Mouse (Mus musculus): ENCODE measurements at regions not wholly inside any gene's neighbourhood (a gene's known extent, or its start where the extent isn't known, plus 50 kb on each side); places are given as distances from the start of the nearest gene placed in this dataset.

GRCm38 (mm10) chr1:153962161-153962720, 62.2 kb upstream of the Teddm2 start:
- ATAC-seq (ENCODE audit: insufficient number of reproducible peaks, low FRiP score, low TSS enrichment, low read depth) = no peak
- no peaks in the 10 kb centered on the region for H3K9me3 ChIP-seq (replicated peaks)
- H3K9ac ChIP-seq = no peak overlapping the region
- H3K36me3 ChIP-seq = no peaks in the 10 kb centered on the region
- H3K27me3 ChIP-seq = no peaks in the 10 kb centered on the region
- no peak overlapping the region for H3K27ac ChIP-seq (replicated peaks)
- no peak overlapping the region for H3K4me2 ChIP-seq (replicated peaks)
- 56% methylated on average over 8 of the region's 8 CpGs for WGBS
- no peak overlapping the region for H3K4me3 ChIP-seq (replicated peaks)
- H3K4me1 ChIP-seq = 0 out of 2 replicates have a peak, but pooled peaks cover 4% of the 10 kb centered on the region

- 47% methylated on average over 9 of the region's 9 CpGs for WGBS
- ATAC-seq (ENCODE audit: insufficient number of reproducible peaks, low FRiP score, low TSS enrichment, low read depth) = no peak
- no peak overlapping the region for H3K9ac ChIP-seq
- H3K4me2 ChIP-seq (replicated peaks) = no peak overlapping the region
- no peak overlapping the region for H3K27ac ChIP-seq (replicated peaks)
- H3K4me3 ChIP-seq (replicated peaks) = no peak overlapping the region
- H3K36me3 ChIP-seq = no peaks in the 10 kb centered on the region
- H3K4me1 ChIP-seq = 0 out of 2 replicates have a peak, but pooled peaks cover 4% of the 10 kb centered on the region
- no peaks in the 10 kb centered on the region for H3K27me3 ChIP-seq
- H3K9me3 ChIP-seq (replicated peaks) = no peaks in the 10 kb centered on the region
Observed at GRCm38 (mm10) chr1:153963744-153964342, 63.8 kb upstream of the Teddm2 start.

GRCm38 (mm10) chr1:153969401-153969800, 69.4 kb upstream of the Teddm2 start:
- H3K9ac ChIP-seq = no peak overlapping the region
- no peak overlapping the region for H3K4me3 ChIP-seq (replicated peaks)
- H3K36me3 ChIP-seq = no peaks in the 10 kb centered on the region
- WGBS = 77% methylated on average over 4 of the region's 4 CpGs
- no peaks in the 10 kb centered on the region for H3K9me3 ChIP-seq (replicated peaks)
- H3K27me3 ChIP-seq = no peaks in the 10 kb centered on the region
- H3K4me1 ChIP-seq = no peaks in the 10 kb centered on the region
- H3K27ac ChIP-seq (replicated peaks) = no peak overlapping the region
- H3K4me2 ChIP-seq (replicated peaks) = no peak overlapping the region
- ATAC-seq (ENCODE audit: insufficient number of reproducible peaks, low FRiP score, low TSS enrichment, low read depth) = no peak

- Histone ChIP-seq H3K4me1 (no peaks in the 10 kb centered on the region), H3K27ac (replicated peaks) (no peak overlapping the region), H3K9me3 (replicated peaks) (no peaks in the 10 kb centered on the region), H3K27me3 (no peaks in the 10 kb centered on the region), H3K4me2 (replicated peaks) (no peak overlapping the region), H3K9ac (no peak overlapping the region), H3K36me3 (no peaks in the 10 kb centered on the region), H3K4me3 (replicated peaks) (no peak overlapping the region)
- ATAC-seq (ENCODE audit: insufficient number of reproducible peaks, low FRiP score, low TSS enrichment, low read depth) = no peak; the same call in 1 of the 2 replicates
- WGBS = 62% methylated on average over 1 of the region's 1 CpGs
Observed at GRCm38 (mm10) chr1:153974300-153974699, 74.3 kb upstream of the Teddm2 start.

- Histone ChIP-seq H3K27ac (replicated peaks) (no peak overlapping the region), H3K4me2 (replicated peaks) (no peak overlapping the region), H3K4me3 (replicated peaks) (no peak overlapping the region), H3K36me3 (no peaks in the 10 kb centered on the region), H3K4me1 (no peaks in the 10 kb centered on the region), H3K27me3 (no peaks in the 10 kb centered on the region), H3K9me3 (replicated peaks) (no peaks in the 10 kb centered on the region), H3K9ac (no peak overlapping the region)
- 53% methylated on average over 5 of the region's 5 CpGs for WGBS
- ATAC-seq (ENCODE audit: insufficient number of reproducible peaks, low FRiP score, low TSS enrichment, low read depth) = no peak
Observed at GRCm38 (mm10) chr1:153977963-153978726, 78.1 kb upstream of the Teddm2 start.

GRCm38 (mm10) chr1:153980886-153981285, 80.9 kb upstream of the Teddm2 start:
- Histone ChIP-seq H3K27ac (replicated peaks) (no peak overlapping the region), H3K36me3 (no peaks in the 10 kb centered on the region), H3K9ac (no peak overlapping the region), H3K27me3 (no peaks in the 10 kb centered on the region), H3K4me2 (replicated peaks) (no peak overlapping the region), H3K4me3 (replicated peaks) (no peak overlapping the region), H3K4me1 (no peaks in the 10 kb centered on the region), H3K9me3 (replicated peaks) (no peaks in the 10 kb centered on the region)
- no peak for ATAC-seq (ENCODE audit: insufficient number of reproducible peaks, low FRiP score, low TSS enrichment, low read depth)
- WGBS = 59% methylated on average over 6 of the region's 6 CpGs

GRCm38 (mm10) chr1:153985595-153985994, 85.6 kb upstream of the Teddm2 start:
- no peak for ATAC-seq (ENCODE audit: insufficient number of reproducible peaks, low FRiP score, low TSS enrichment, low read depth)
- 88% methylated on average over 5 of the region's 5 CpGs for WGBS
- no peak overlapping the region for H3K4me3 ChIP-seq (replicated peaks)
- H3K27me3 ChIP-seq = no peaks in the 10 kb centered on the region
- no peak overlapping the region for H3K9ac ChIP-seq
- H3K36me3 ChIP-seq = no peaks in the 10 kb centered on the region
- no peak overlapping the region for H3K4me2 ChIP-seq (replicated peaks)
- H3K27ac ChIP-seq (replicated peaks) = no peak overlapping the region
- H3K9me3 ChIP-seq (replicated peaks) = no peaks in the 10 kb centered on the region
- H3K4me1 ChIP-seq = no peaks in the 10 kb centered on the region

GRCm38 (mm10) chr1:153986632-153987031, 86.6 kb upstream of the Teddm2 start:
- ATAC-seq (ENCODE audit: insufficient number of reproducible peaks, low FRiP score, low TSS enrichment, low read depth) = no peak
- H3K4me1 ChIP-seq = no peaks in the 10 kb centered on the region
- no peak overlapping the region for H3K27ac ChIP-seq (replicated peaks)
- H3K9me3 ChIP-seq (replicated peaks) = no peaks in the 10 kb centered on the region
- H3K36me3 ChIP-seq = no peaks in the 10 kb centered on the region
- 51% methylated on average over 6 of the region's 6 CpGs for WGBS
- no peak overlapping the region for H3K9ac ChIP-seq
- no peak overlapping the region for H3K4me3 ChIP-seq (replicated peaks)
- no peak overlapping the region for H3K4me2 ChIP-seq (replicated peaks)
- H3K27me3 ChIP-seq = no peaks in the 10 kb centered on the region

GRCm38 (mm10) chr1:153988297-153988696, 88.3 kb upstream of the Teddm2 start:
- Histone ChIP-seq H3K4me1 (no peaks in the 10 kb centered on the region), H3K4me3 (replicated peaks) (no peak overlapping the region), H3K36me3 (no peaks in the 10 kb centered on the region), H3K27me3 (no peaks in the 10 kb centered on the region), H3K27ac (replicated peaks) (no peak overlapping the region), H3K9ac (no peak overlapping the region), H3K9me3 (replicated peaks) (no peaks in the 10 kb centered on the region), H3K4me2 (replicated peaks) (no peak overlapping the region)
- WGBS = 55% methylated on average over 2 of the region's 2 CpGs
- ATAC-seq (ENCODE audit: insufficient number of reproducible peaks, low FRiP score, low TSS enrichment, low read depth) = no peak

- Histone ChIP-seq H3K9ac (no peak overlapping the region), H3K4me3 (replicated peaks) (no peak overlapping the region), H3K4me2 (replicated peaks) (no peak overlapping the region), H3K4me1 (no peaks in the 10 kb centered on the region), H3K9me3 (replicated peaks) (no peaks in the 10 kb centered on the region), H3K27ac (replicated peaks) (no peak overlapping the region), H3K36me3 (no peaks in the 10 kb centered on the region), H3K27me3 (no peaks in the 10 kb centered on the region)
- no peak for ATAC-seq (ENCODE audit: insufficient number of reproducible peaks, low FRiP score, low TSS enrichment, low read depth)
- 74% methylated on average over 11 of the region's 11 CpGs for WGBS
Observed at GRCm38 (mm10) chr1:153990651-153991435, 90.8 kb upstream of the Teddm2 start.

- Histone ChIP-seq H3K27me3 (no peaks in the 10 kb centered on the region), H3K4me2 (replicated peaks) (no peak overlapping the region), H3K4me1 (no peaks in the 10 kb centered on the region), H3K9me3 (replicated peaks) (no peaks in the 10 kb centered on the region), H3K27ac (replicated peaks) (no peak overlapping the region), H3K4me3 (replicated peaks) (no peak overlapping the region), H3K9ac (no peak overlapping the region), H3K36me3 (no peaks in the 10 kb centered on the region)
- 61% methylated on average over 3 of the region's 3 CpGs for WGBS
- no peak for ATAC-seq (ENCODE audit: insufficient number of reproducible peaks, low FRiP score, low TSS enrichment, low read depth)
Observed at GRCm38 (mm10) chr1:153992466-153992865, 92.4 kb upstream of the Teddm2 start.

Measured in embryonic facial prominence, embryonic 15.5 days (tissue).